ENCODE assay signal across 15 mouse cellular contexts in the genomic region with DNA sequence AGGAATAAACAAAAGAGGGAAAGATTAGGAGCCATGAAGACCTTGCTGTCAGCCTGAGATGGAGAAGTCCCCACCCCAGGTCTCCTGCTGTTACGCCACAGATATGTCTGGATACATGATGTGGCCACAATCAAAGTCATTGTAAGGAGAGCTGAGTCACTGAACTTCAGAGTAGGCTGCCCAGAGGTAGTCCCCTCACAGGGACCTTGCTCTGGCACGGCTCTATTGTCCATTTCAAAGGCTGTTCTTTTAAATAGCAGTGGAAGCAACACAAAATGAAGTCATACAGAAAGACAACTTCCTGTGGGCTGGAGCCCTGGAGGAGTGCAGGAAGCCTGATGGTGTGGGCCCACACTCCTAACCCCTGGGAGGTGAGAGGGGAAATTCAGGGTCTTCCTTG. TPM values are rescaled to one million over a fixed set of nuclear protein-coding genes. Genes with fewer than 3 reads are reported as not detected.
DNase-seq lines count a peak whose midpoint lies in the region; ATAC-seq lines count a peak whose summit lies in the region.
"Had no signal": no experiment of that assay in that cellular context is flagged by ENCODE, and none has a peak within 500 bp of the region (broad histone marks: within the 10 kb centered on the region; RNA-seq: fewer than 3 reads in every experiment).

No protein-coding gene starts in this region.

- no peak for DNase-seq in heart, adult 9 months (ENCODE audit: low spot score in 2 of 2)
- peak; percentile 79 for DNase-seq in 416B (ENCODE audit: low read depth)
- peak; percentile 14 for DNase-seq in Muller cell, postnatal 12 days (ENCODE audit: inconsistent ontology term)
- no peak for DNase-seq in liver, embryonic 11.5 days (ENCODE audit: low spot score)
- no peak for DNase-seq in cerebellum, postnatal 4 days (ENCODE audit: low spot score in 2 of 2)
- no peak for DNase-seq in cerebellum, adult 9-10 months
- DNase-seq: adrenal gland, adult 2 months; cerebellum, postnatal 14 days; gastrocnemius, postnatal 14 days; kidney, adult 9 months; right cerebral cortex, adult 18-20 months had no signal

- H3K4me3 ChIP-seq in heart, embryonic 14.5 days (ENCODE audit: control insufficient read depth in 1 of 2, insufficient read depth in 1 of 2, low read depth in 1 of 2, low read length in 2 of 2) = no peak overlapping the region
- H3K4me3 ChIP-seq in liver, embryonic 11.5 days (ENCODE audit: low read depth, low read length) = no peak overlapping the region
- H3K4me3 ChIP-seq in hindbrain, embryonic 16.5 days (ENCODE audit: low read length) = no peak overlapping the region
- H3K4me3 ChIP-seq: hindbrain, embryonic 15.5 days; midbrain, embryonic 10.5 days had no signal

- H3K4me2 ChIP-seq in heart, embryonic 14.5 days (ENCODE audit: low read length) = no peak overlapping the region
- H3K4me2 ChIP-seq in liver, embryonic 11.5 days = peak overlapping the region; percentile 55
- H3K4me2 ChIP-seq in hindbrain, embryonic 16.5 days (ENCODE audit: low read length) = no peak overlapping the region
- H3K4me2 ChIP-seq: hindbrain, embryonic 15.5 days had no signal

- H3K36me3 ChIP-seq in heart, embryonic 14.5 days (ENCODE audit: control insufficient read depth, insufficient read depth, low read length) = peaks cover 5% of the 10 kb centered on the region; the same call in 1 of the 2 replicates
- peaks cover 3% of the 10 kb centered on the region; the same call in 1 of the 2 replicates for H3K36me3 ChIP-seq in liver, embryonic 11.5 days (ENCODE audit: control insufficient read depth, insufficient read depth, low read length)
- H3K36me3 ChIP-seq in hindbrain, embryonic 16.5 days (ENCODE audit: control insufficient read depth, insufficient read depth, low read length) = no peaks in the 10 kb centered on the region
- H3K36me3 ChIP-seq: hindbrain, embryonic 15.5 days; midbrain, embryonic 10.5 days had no signal

- H3K4me1 ChIP-seq in heart, embryonic 14.5 days (ENCODE audit: control insufficient read depth in 2 of 2, insufficient read depth in 2 of 2, low read length in 2 of 2) = peaks cover 69 to 88% of the 10 kb centered on the region in 2 experiments
- peaks cover 63% of the 10 kb centered on the region for H3K4me1 ChIP-seq in liver, embryonic 11.5 days (replicated peaks; ENCODE audit: control insufficient read depth, insufficient read depth, low read length)
- H3K4me1 ChIP-seq in hindbrain, embryonic 16.5 days (ENCODE audit: control insufficient read depth, insufficient read depth, low read depth, low read length) = peaks cover 3% of the 10 kb centered on the region; the same call in 1 of the 2 replicates

- H3K9me3 ChIP-seq in heart, embryonic 14.5 days (ENCODE audit: control insufficient read depth, low read length) = no peaks in the 10 kb centered on the region
- H3K9me3 ChIP-seq in liver, embryonic 11.5 days (ENCODE audit: control insufficient read depth, low read length) = no peaks in the 10 kb centered on the region
- no peaks in the 10 kb centered on the region for H3K9me3 ChIP-seq in hindbrain, embryonic 16.5 days (ENCODE audit: control insufficient read depth, low read length)
- H3K9me3 ChIP-seq: hindbrain, embryonic 15.5 days; midbrain, embryonic 10.5 days had no signal

- no peak for ATAC-seq in heart, embryonic 14.5 days (ENCODE audit: insufficient number of reproducible peaks, insufficient read depth, low FRiP score, low read depth)
- ATAC-seq in liver, embryonic 11.5 days (replicated peaks; ENCODE audit: low FRiP score) = peak; percentile 83
- no peak for ATAC-seq in hindbrain, embryonic 16.5 days

- 46% methylated on average over 2 of the region's 2 CpGs for WGBS in heart, embryonic 14.5 days
- 30% methylated on average over 2 of the region's 2 CpGs for WGBS in liver, embryonic 11.5 days
- WGBS in hindbrain, embryonic 16.5 days = 67% methylated on average over 2 of the region's 2 CpGs

- H3K27ac ChIP-seq in heart, embryonic 14.5 days (replicated peaks in 1 of 2; ENCODE audit: control insufficient read depth in 1 of 2, insufficient read depth in 1 of 2, low read depth in 2 of 2, low read length in 2 of 2) = peak overlapping the region; percentile 7 to 29; a peak in 2 of 4 replicates
- peak overlapping the region; percentile 86 for H3K27ac ChIP-seq in liver, embryonic 11.5 days (ENCODE audit: low read depth, low read length)
- no peak overlapping the region for H3K27ac ChIP-seq in hindbrain, embryonic 16.5 days (ENCODE audit: low read depth, low read length)
- H3K27ac ChIP-seq: hindbrain, embryonic 15.5 days; midbrain, embryonic 10.5 days had no signal

- no peak overlapping the region for H3K9ac ChIP-seq in heart, embryonic 14.5 days (ENCODE audit: low read length)
- H3K9ac ChIP-seq in liver, embryonic 11.5 days (ENCODE audit: low read depth, low read length) = no peak overlapping the region; the same call in 1 of the 2 replicates
- H3K9ac ChIP-seq in hindbrain, embryonic 16.5 days (ENCODE audit: low read depth, low read length) = no peak overlapping the region
- H3K9ac ChIP-seq: hindbrain, embryonic 15.5 days had no signal

- no peaks in the 10 kb centered on the region for H3K27me3 ChIP-seq in heart, embryonic 14.5 days (ENCODE audit: control insufficient read depth, insufficient read depth, low read length)
- no peaks in the 10 kb centered on the region for H3K27me3 ChIP-seq in liver, embryonic 11.5 days (replicated peaks; ENCODE audit: control insufficient read depth, insufficient read depth, low read length)
- H3K27me3 ChIP-seq in hindbrain, embryonic 16.5 days (replicated peaks; ENCODE audit: control insufficient read depth, insufficient read depth, low read length) = no peaks in the 10 kb centered on the region
- H3K27me3 ChIP-seq: hindbrain, embryonic 15.5 days had no signal

RNA-seq across cellular contexts. Expression of a gene that starts 23.5 kb away (rescaled TPM):
- polyA plus RNA-seq in heart, embryonic 14.5 days (2014; fragmentation: Nextera tagmentation; extraction: Ambion mirVana) = 29.0 and 33.7 TPM in 2 replicates
- polyA plus RNA-seq in liver, embryonic 11.5 days (2014; fragmentation: Nextera tagmentation; extraction: Ambion mirVana) = 19.2 and 19.8 TPM in 2 replicates
- polyA plus RNA-seq in hindbrain, embryonic 16.5 days (2015; fragmentation: Nextera tagmentation; extraction: Ambion mirVana) = 0.50 and 0.69 TPM in 2 replicates

RNA-seq across cellular contexts. Expression of a gene that starts 34.1 kb away (rescaled TPM):
- polyA plus RNA-seq in heart, embryonic 14.5 days (2014; fragmentation: Nextera tagmentation; extraction: Ambion mirVana) = 13.3 and 13.6 TPM in 2 replicates
- 5.3 TPM in 2 replicates for polyA plus RNA-seq in liver, embryonic 11.5 days (2014; fragmentation: Nextera tagmentation; extraction: Ambion mirVana)
- 31.1 and 33.2 TPM in 2 replicates for polyA plus RNA-seq in hindbrain, embryonic 16.5 days (2015; fragmentation: Nextera tagmentation; extraction: Ambion mirVana)

Comparison
In these comparisons a context has a peak if more than half of its experiments do, and no peak if none do; other contexts are left out.
1. DNase-seq: peak in 416B (single experiment) and Muller cell, postnatal 12 days (single experiment); none in heart, adult 9 months (0 of 2), liver, embryonic 11.5 days (single experiment), cerebellum, postnatal 4 days (0 of 2) and cerebellum, adult 9-10 months (single experiment).
2. RNA of a gene that starts 23.5 kb away (polyA plus RNA-seq): 29.0 to 33.7 TPM in heart, embryonic 14.5 days and 19.2 to 19.8 TPM in liver, embryonic 11.5 days; 0.50 to 0.69 TPM in hindbrain, embryonic 16.5 days; every median in the first group is over 10 times any median in the second.